Mouse (Mus musculus) left cerebral cortex, adult 11 months (tissue): ENCODE measurements at regions not wholly inside any gene's neighbourhood (a gene's known extent, or its start where the extent isn't known, plus 50 kb on each side); places are given as distances from the start of the nearest gene placed in this dataset.
"Not testable (repeated sequence)": the region's sequence is repeated elsewhere in the genome, so short reads cannot be mapped to it uniquely, and the experiment has no call there.

Experiments
- DNase-seq: peaks from one replicate; pipeline ENCODE4 v3.0.0; 2022; ENCODE audit warnings: low spot score

- DNase-seq = no peak
Observed at GRCm38 (mm10) chr14:19327321-19327720, 91.4 kb downstream of the Gm21738 start.

- DNase-seq = no peak
Observed at GRCm38 (mm10) chr14:19311614-19312013, 107.1 kb downstream of the Gm21738 start.

GRCm38 (mm10) chr14:19302859-19303258, 115.9 kb downstream of the Gm21738 start:
- not testable (repeated sequence) for DNase-seq

GRCm38 (mm10) chr14:19279096-19279495, 139.6 kb downstream of the Gm21738 start:
- DNase-seq = no peak

GRCm38 (mm10) chr14:19277777-19278385, 140.8 kb downstream of the Gm21738 start:
- peak; percentile 2 for DNase-seq
